Mouse (Mus musculus) spleen, embryonic (tissue): Measurements from ENCODE around the gene 1700007K13Rik.

Experiments used
- CTCF ChIA-PET: fragments of 350-600 bp; sonication (Branson Sonifier 250); formaldehyde crosslinking; loops from one replicate; lab custom pipeline; 2022; lab: Charles Lee

Gene 1700007K13Rik

GRCm38 (mm10) chr2:28465836-28466518, at the start of gene 1700007K13Rik:
TSS of gene 1700007K13Rik (minus strand) at chr2:28466332.
- CTCF ChIA-PET = no interaction called here

- CTCF ChIA-PET = interaction anchor here (4.1 kb wide), 1 partner anchor 33 kb away, joined by 35 read pairs; no protein-coding TSS in a partner anchor
Observed at GRCm38 (mm10) chr2:28514489-28514888, 48.4 kb upstream of the 1700007K13Rik start.

GRCm38 (mm10) chr2:28513431-28514370, 47.6 kb upstream of the 1700007K13Rik start:
- CTCF ChIA-PET = interaction anchor here (0.7 to 2.9 kb wide), 3 partner anchors 32 to 108 kb away, joined by 4 to 10 read pairs (median 5); partner anchors contain the start of gene Gfi1b

GRCm38 (mm10) chr2:28512798-28513401, 46.8 kb upstream of the 1700007K13Rik start, which contains the start of gene Ralgds:
TSS of gene Ralgds (plus strand) at chr2:28513125.
- CTCF ChIA-PET = interaction anchor here (0.5 to 2.9 kb wide), 7 partner anchors 33 to 1452 kb away, joined by 3 to 14 read pairs (median 5); partner anchors contain the start of gene Gfi1b

- CTCF ChIA-PET = interaction anchor here (0.6 to 2.9 kb wide), 3 partner anchors 37 to 281 kb away, joined by 9 to 10 read pairs (median 10); no protein-coding TSS in a partner anchor
Observed at GRCm38 (mm10) chr2:28511600-28511999, 45.5 kb upstream of the 1700007K13Rik start.

GRCm38 (mm10) chr2:28506291-28506690, 40.2 kb upstream of the 1700007K13Rik start:
- CTCF ChIA-PET = no interaction called here

GRCm38 (mm10) chr2:28505795-28506194, 39.7 kb upstream of the 1700007K13Rik start, which contains the start of gene Gm10134:
TSS of gene Gm10134 (plus strand) at chr2:28506095.
- CTCF ChIA-PET = interaction anchor here (0.6 to 0.7 kb wide), 2 partner anchors 30 to 266 kb away, joined by 3 to 8 read pairs; no protein-coding TSS in a partner anchor

- CTCF ChIA-PET = no interaction called here
Observed at GRCm38 (mm10) chr2:28504676-28505075, 38.5 kb upstream of the 1700007K13Rik start.

GRCm38 (mm10) chr2:28502987-28503386, 36.9 kb upstream of the 1700007K13Rik start:
- CTCF ChIA-PET = interaction anchor here (0.5 kb wide), 1 partner anchor 9 kb away, joined by 3 read pairs; no protein-coding TSS in a partner anchor

- CTCF ChIA-PET = no interaction called here
Observed at GRCm38 (mm10) chr2:28498431-28498830, 32.3 kb upstream of the 1700007K13Rik start.

- CTCF ChIA-PET = no interaction called here
Observed at GRCm38 (mm10) chr2:28497561-28497960, 31.4 kb upstream of the 1700007K13Rik start.

GRCm38 (mm10) chr2:28496671-28497070, 30.5 kb upstream of the 1700007K13Rik start, which contains the start of gene Gbgt1:
TSS of gene Gbgt1 (plus strand) at chr2:28496891.
- CTCF ChIA-PET = no interaction called here

GRCm38 (mm10) chr2:28495801-28496595, 29.9 kb upstream of the 1700007K13Rik start:
- CTCF ChIA-PET = no interaction called here

- CTCF ChIA-PET = no interaction called here
Observed at GRCm38 (mm10) chr2:28495207-28495756, 29.1 kb upstream of the 1700007K13Rik start.

- CTCF ChIA-PET = interaction anchor here (0.6 kb wide), 1 partner anchor 9 kb away, joined by 3 read pairs; no protein-coding TSS in a partner anchor
Observed at GRCm38 (mm10) chr2:28494521-28494920, 28.4 kb upstream of the 1700007K13Rik start.

- CTCF ChIA-PET = no interaction called here
Observed at GRCm38 (mm10) chr2:28483861-28484260, 17.7 kb upstream of the 1700007K13Rik start.

- CTCF ChIA-PET = no interaction called here
Observed at GRCm38 (mm10) chr2:28479208-28480204, 13.4 kb upstream of the 1700007K13Rik start.

- CTCF ChIA-PET = interaction anchor here (0.7 kb wide), 1 partner anchor 83 kb away, joined by 15 read pairs; no protein-coding TSS in a partner anchor
Observed at GRCm38 (mm10) chr2:28477993-28478392, 11.9 kb upstream of the 1700007K13Rik start.
